Mouse (Mus musculus) midbrain, postnatal 0 days (tissue): ENCODE results near the gene Pcbp3. TPM values are rescaled to one million over a fixed set of nuclear protein-coding genes. Genes with fewer than 3 reads are reported as not detected.

Experiments
- ATAC-seq: fragments of 200-750 bp; cut with Nextera tagmentation; 2 replicates; pipeline ENCODE4 v1.8.0; 2017; ENCODE audit warnings: moderate number of reproducible peaks, mild to moderate bottlenecking, moderate TSS enrichment, moderate library complexity; ENCODE audit not compliant: low FRiP score
- DNase-seq: peaks from one replicate; pipeline ENCODE4 v3.0.0-alpha.2; 2015; ENCODE audit warnings: low spot score
- H3K27ac ChIP-seq: fragments of 300-500 bp; sonication (generic); 2 replicates; pipeline ENCODE4 v1.5.1; 2014; ENCODE audit warnings: low read depth, mild to moderate bottlenecking, low read length, mixed read lengths
- H3K27me3 ChIP-seq: fragments of 300-500 bp; sonication (generic); 2 replicates; pipeline ENCODE4 v1.6.1; 2014; ENCODE audit warnings: low read length, control low read depth, mixed read lengths; ENCODE audit not compliant: insufficient read depth
- H3K36me3 ChIP-seq: fragments of 300-500 bp; sonication (generic); 2 replicates; pipeline ENCODE4 v1.6.1; 2014; ENCODE audit warnings: low read length, control low read depth, mixed read lengths; ENCODE audit not compliant: insufficient read depth
- H3K4me1 ChIP-seq: fragments of 300-500 bp; sonication (generic); 2 replicates; pipeline ENCODE4 v1.6.1; 2014; ENCODE audit warnings: mild to moderate bottlenecking, control low read depth, antibody characterized with exemption, low read length, mixed read lengths; ENCODE audit not compliant: insufficient read depth
- H3K4me2 ChIP-seq: fragments of 300-500 bp; sonication (generic); 2 replicates; pipeline ENCODE4 v1.6.1; 2014; ENCODE audit warnings: low read depth, mild to moderate bottlenecking, low read length, mixed read lengths; ENCODE audit not compliant: poor library complexity, severe bottlenecking
- H3K4me3 ChIP-seq: fragments of 300-500 bp; sonication (generic); 2 replicates; pipeline ENCODE4 v1.5.1; 2014; ENCODE audit warnings: low read depth, mild to moderate bottlenecking, low read length, moderate library complexity
- H3K9ac ChIP-seq: fragments of 300-500 bp; sonication (generic); replicated peaks from 2 replicates; pipeline ENCODE4 v1.6.1; 2014; ENCODE audit warnings: mild to moderate bottlenecking, low read length, moderate library complexity, mixed read lengths; ENCODE audit not compliant: poor library complexity, severe bottlenecking
- H3K9me3 ChIP-seq: fragments of 300-500 bp; sonication (generic); 2 replicates; pipeline ENCODE4 v1.6.1; 2016; ENCODE audit warnings: low read length, control low read depth
- CTCF ChIP-seq: IDR thresholded peaks from 2 replicates; pipeline ENCODE4 v1.5.1; 2016; ENCODE audit warnings: antibody characterized with exemption, mild to moderate bottlenecking
- WGBS: fragments of 180-500 bp; shearing (Covaris S2); extraction: QIAGEN DNeasy Blood & Tissue Kit; methylation state at CpG from one replicate; pipeline ENCODE4 v1.1.7; 2014; 5-methylcytosine and 5-hydroxymethylcytosine counted together
- polyA plus RNA-seq: library from polyadenylated mRNA; unstranded; fragments of >200 nt; fragmentation: Nextera tagmentation; extraction: Ambion mirVana; gene quantifications from 2 replicates; pipeline ENCODE4 v1.2.1, GENCODE M21; 2015
- total RNA-seq: library from RNA; depleted of rRNA; stranded (reverse); fragments of >200 nt; gene quantifications from 2 replicates; pipeline ENCODE4 v1.2.3, GENCODE M21; 2014

Gene Pcbp3
- total and polyA plus RNA-seq, 2 experiments from 2014 or later = 52.4 to 74.4 TPM

- no peak for TF ChIP-seq CTCF
- Histone ChIP-seq H3K36me3 (no peaks in the 10 kb centered on the region), H3K4me1 (no peaks in the 10 kb centered on the region), H3K9ac (no peak within 1 kb of the TSS), H3K27ac (no peak within 1 kb of the TSS), H3K9me3 (no peaks in the 10 kb centered on the region), H3K4me3 (peak within 1 kb of the TSS; percentile 9; the same call in 1 of the 2 replicates), H3K4me2 (peak within 1 kb of the TSS; percentile 9; the same call in 1 of the 2 replicates), H3K27me3 (no peaks in the 10 kb centered on the region)
- ATAC-seq (no peak), DNase-seq (no peak)
- 32% methylated on average over 9 of the region's 9 CpGs for WGBS
Observed at GRCm38 (mm10) chr10:76725682-76726285, 235.9 kb downstream of the Pcbp3 start, which contains the start of gene Col6a1. Gene Col6a1, minus strand, starts transcription at chr10:76726168.

GRCm38 (mm10) chr10:76725097-76725496, 236.6 kb downstream of the Pcbp3 start:
- DNase-seq (no peak), ATAC-seq (no peak)
- peak overlapping the region; percentile 9; the same call in 1 of the 2 replicates for H3K4me2 ChIP-seq
- H3K27ac ChIP-seq = no peak overlapping the region
- no peaks in the 10 kb centered on the region for H3K4me1 ChIP-seq
- no peaks in the 10 kb centered on the region for H3K27me3 ChIP-seq
- no peaks in the 10 kb centered on the region for H3K36me3 ChIP-seq
- H3K9me3 ChIP-seq = no peaks in the 10 kb centered on the region
- no peak overlapping the region for H3K9ac ChIP-seq
- TF ChIP-seq CTCF = no peak
- 81% methylated on average over 2 of the region's 2 CpGs for WGBS
- H3K4me3 ChIP-seq = no peak overlapping the region

- no peak for ATAC-seq
- Histone ChIP-seq H3K36me3 (no peaks in the 10 kb centered on the region), H3K4me2 (no peak overlapping the region), H3K4me3 (no peak overlapping the region), H3K4me1 (no peaks in the 10 kb centered on the region), H3K9me3 (no peaks in the 10 kb centered on the region), H3K27me3 (no peaks in the 10 kb centered on the region), H3K27ac (no peak overlapping the region), H3K9ac (no peak overlapping the region)
- no peak for TF ChIP-seq CTCF
- DNase-seq = no peak
- 54% methylated on average over 5 of the region's 5 CpGs for WGBS
Observed at GRCm38 (mm10) chr10:76724231-76724736, 237.4 kb downstream of the Pcbp3 start.

- H3K9me3 ChIP-seq = no peaks in the 10 kb centered on the region
- H3K4me1 ChIP-seq = no peaks in the 10 kb centered on the region
- H3K4me2 ChIP-seq = no peak overlapping the region
- H3K4me3 ChIP-seq = no peak overlapping the region
- H3K27ac ChIP-seq = no peak overlapping the region
- DNase-seq (no peak), ATAC-seq (no peak)
- WGBS = 89% methylated on average over 18 of the region's 18 CpGs
- H3K27me3 ChIP-seq = no peaks in the 10 kb centered on the region
- no peak for TF ChIP-seq CTCF
- no peaks in the 10 kb centered on the region for H3K36me3 ChIP-seq
- H3K9ac ChIP-seq = no peak overlapping the region
Observed at GRCm38 (mm10) chr10:76722751-76723450, 238.8 kb downstream of the Pcbp3 start.

GRCm38 (mm10) chr10:76721746-76722145, 239.9 kb downstream of the Pcbp3 start:
- Histone ChIP-seq H3K9me3 (no peaks in the 10 kb centered on the region), H3K9ac (no peak overlapping the region), H3K27ac (no peak overlapping the region), H3K27me3 (no peaks in the 10 kb centered on the region), H3K4me1 (no peaks in the 10 kb centered on the region), H3K4me2 (no peak overlapping the region), H3K4me3 (no peak overlapping the region), H3K36me3 (no peaks in the 10 kb centered on the region)
- WGBS = 96% methylated on average over 6 of the region's 6 CpGs
- TF ChIP-seq CTCF = no peak
- no peak for DNase-seq
- no peak for ATAC-seq

- no peaks in the 10 kb centered on the region for H3K9me3 ChIP-seq
- 84% methylated on average over 11 of the region's 11 CpGs for WGBS
- H3K4me1 ChIP-seq = no peaks in the 10 kb centered on the region
- ATAC-seq (no peak), DNase-seq (no peak)
- no peak overlapping the region for H3K27ac ChIP-seq
- TF ChIP-seq CTCF = no peak
- no peak overlapping the region for H3K4me2 ChIP-seq
- no peak overlapping the region for H3K4me3 ChIP-seq
- no peaks in the 10 kb centered on the region for H3K36me3 ChIP-seq
- H3K27me3 ChIP-seq = no peaks in the 10 kb centered on the region
- no peak overlapping the region for H3K9ac ChIP-seq
Observed at GRCm38 (mm10) chr10:76721216-76721615, 240.5 kb downstream of the Pcbp3 start.
